Comparison of ENCODE assay signal across 16 mouse cellular contexts in genomic region chr2:137808401-137809230, GRCm38 (mm10).
DNase-seq lines count a peak whose midpoint lies in the region; ATAC-seq lines count a peak whose summit lies in the region.
"Had no signal": no experiment of that assay in that cellular context is flagged by ENCODE, and none has a peak within 500 bp of the region (broad histone marks: within the 10 kb centered on the region; RNA-seq: fewer than 3 reads in every experiment).

No protein-coding gene starts in this region.

- peak; percentile 83 for ATAC-seq in hindbrain, embryonic 11.5 days (ENCODE audit: low FRiP score)
- peak; percentile 83 for ATAC-seq in midbrain, embryonic 14.5 days (ENCODE audit: low FRiP score, low TSS enrichment)
- no peak for ATAC-seq in erythroblast, adult 5-6 weeks (replicated peaks; ENCODE audit: low FRiP score, poor library complexity, severe bottlenecking)

- no peak overlapping the region for H3K27ac ChIP-seq in hindbrain, embryonic 11.5 days (ENCODE audit: low read depth, low read length)
- peak overlapping the region; percentile 26; the same call in 1 of the 2 replicates for H3K27ac ChIP-seq in midbrain, embryonic 14.5 days (replicated peaks; ENCODE audit: low read depth, low read length)
- H3K27ac ChIP-seq: kidney, postnatal 0 days; left cerebral cortex, adult 2 months had no signal

- no peak overlapping the region for H3K9ac ChIP-seq in hindbrain, embryonic 11.5 days (ENCODE audit: low read depth, low read length)
- H3K9ac ChIP-seq in midbrain, embryonic 14.5 days (replicated peaks; ENCODE audit: low read length): peak overlapping the region; percentile 17; the same call in 1 of the 2 replicates
- H3K9ac ChIP-seq: heart, embryonic 12.5 days had no signal

- H3K4me3 ChIP-seq in hindbrain, embryonic 11.5 days (ENCODE audit: low read depth, low read length): no peak overlapping the region
- H3K4me3 ChIP-seq in midbrain, embryonic 14.5 days (replicated peaks; ENCODE audit: low read depth, low read length): peak overlapping the region; percentile 13
- H3K4me3 ChIP-seq: heart, embryonic 12.5 days; left cerebral cortex, adult 2 months; myocyte had no signal

- H3K9me3 ChIP-seq in hindbrain, embryonic 11.5 days (ENCODE audit: control insufficient read depth, low read length): no peaks in the 10 kb centered on the region
- no peaks in the 10 kb centered on the region for H3K9me3 ChIP-seq in midbrain, embryonic 14.5 days (ENCODE audit: control insufficient read depth, low read length)
- H3K9me3 ChIP-seq: heart, embryonic 12.5 days had no signal

- no peaks in the 10 kb centered on the region for H3K27me3 ChIP-seq in hindbrain, embryonic 11.5 days (ENCODE audit: control insufficient read depth, insufficient read depth, low read length)
- H3K27me3 ChIP-seq in midbrain, embryonic 14.5 days (ENCODE audit: control insufficient read depth, insufficient read depth, low read length): no peaks in the 10 kb centered on the region
- H3K27me3 ChIP-seq: heart, embryonic 12.5 days had no signal

- 58% methylated on average over 13 of the region's 13 CpGs for WGBS in hindbrain, embryonic 11.5 days
- 25% methylated on average over 13 of the region's 13 CpGs for WGBS in midbrain, embryonic 14.5 days

- peak overlapping the region; percentile 23; the same call in 1 of the 2 replicates for H3K4me2 ChIP-seq in hindbrain, embryonic 11.5 days (replicated peaks; ENCODE audit: low read depth, low read length)
- H3K4me2 ChIP-seq in midbrain, embryonic 14.5 days (ENCODE audit: low read length): peak overlapping the region; percentile 44
- H3K4me2 ChIP-seq: heart, embryonic 12.5 days had no signal

- H3K36me3 ChIP-seq in hindbrain, embryonic 11.5 days (ENCODE audit: control insufficient read depth, insufficient read depth, low read length): no peaks in the 10 kb centered on the region
- H3K36me3 ChIP-seq in midbrain, embryonic 14.5 days (ENCODE audit: control insufficient read depth, insufficient read depth, low read length): no peaks in the 10 kb centered on the region
- H3K36me3 ChIP-seq: heart, embryonic 12.5 days had no signal

- no peaks in the 10 kb centered on the region; the same call in 1 of the 2 replicates for H3K4me1 ChIP-seq in hindbrain, embryonic 11.5 days (replicated peaks; ENCODE audit: control insufficient read depth, insufficient read depth, low read length)
- H3K4me1 ChIP-seq in midbrain, embryonic 14.5 days (ENCODE audit: control insufficient read depth, insufficient read depth, low read length): no peaks in the 10 kb centered on the region
- H3K4me1 ChIP-seq: heart, embryonic 12.5 days had no signal

- DNase-seq in right cerebral cortex, postnatal 10 days (ENCODE audit: low spot score in 2 of 2): peak; percentile 22 to 26
- DNase-seq in right cerebral cortex, postnatal 25 days: no peak
- peak; percentile 44 for DNase-seq in hindbrain, embryonic 11.5 days (ENCODE audit: low spot score)
- peak; percentile 77 for DNase-seq in midbrain, embryonic 14.5 days
- no peak for DNase-seq in retina, postnatal 1 day
- DNase-seq in kidney, postnatal 25 days: no peak
- no peak for DNase-seq in thymus, postnatal 10 days (ENCODE audit: low spot score in 2 of 2)
- DNase-seq: cerebellum, adult 9-11 months; gastrocnemius, postnatal 14 days; lung, postnatal 10 days; right cerebral cortex, adult 18-20 months had no signal

Comparison
In these comparisons a context has a peak if more than half of its experiments do, and no peak if none do; other contexts are left out.
1. DNase-seq: peak in right cerebral cortex, postnatal 10 days (2 of 2), hindbrain, embryonic 11.5 days (single experiment) and midbrain, embryonic 14.5 days (single experiment); none in right cerebral cortex, postnatal 25 days (single experiment), retina, postnatal 1 day (single experiment), kidney, postnatal 25 days (0 of 2) and thymus, postnatal 10 days (0 of 2).